Mouse (Mus musculus) forebrain, embryonic 11.5 days (tissue): Measurements from ENCODE around the gene Slc25a27. TPM values are rescaled to one million over a fixed set of nuclear protein-coding genes. Genes with fewer than 3 reads are reported as not detected.
A peak's percentile ranks its signal among the peaks of the same experiment; 100 is the strongest.

Experiments
- ATAC-seq: fragments of 200-750 bp; cut with Nextera tagmentation; replicated peaks from 2 replicates; pipeline ENCODE4 v1.8.0; 2017; ENCODE audit warnings: moderate TSS enrichment; ENCODE audit not compliant: low FRiP score
- DNase-seq: peaks from one replicate; pipeline ENCODE4 v3.0.0-alpha.2; 2017; ENCODE audit warnings: low spot score
- H3K27ac ChIP-seq: fragments of 300-500 bp; sonication (generic); 2 replicates; pipeline ENCODE4 v1.5.1; 2014; ENCODE audit warnings: low read depth, low read length
- H3K27me3 ChIP-seq: fragments of 300-500 bp; sonication (generic); 2 replicates; pipeline ENCODE4 v1.6.1; 2014; ENCODE audit warnings: mild to moderate bottlenecking, low read length, mixed read lengths; ENCODE audit not compliant: control insufficient read depth, insufficient read depth
- H3K36me3 ChIP-seq: fragments of 300-500 bp; sonication (generic); 2 replicates; pipeline ENCODE4 v1.6.1; 2014; ENCODE audit warnings: mild to moderate bottlenecking, low read length, moderate library complexity, mixed read lengths; ENCODE audit not compliant: control insufficient read depth, insufficient read depth
- H3K4me1 ChIP-seq: fragments of 300-500 bp; sonication (generic); replicated peaks from 2 replicates; pipeline ENCODE4 v1.6.1; 2014; ENCODE audit warnings: low read length, mixed read lengths; ENCODE audit not compliant: control insufficient read depth, insufficient read depth
- H3K4me2 ChIP-seq: fragments of 300-500 bp; sonication (generic); 2 replicates; pipeline ENCODE4 v1.6.1; 2014; ENCODE audit warnings: low read depth, mild to moderate bottlenecking, low read length, moderate library complexity, mixed read lengths; ENCODE audit not compliant: severe bottlenecking
- H3K4me3 ChIP-seq: fragments of 300-500 bp; sonication (generic); 2 replicates; pipeline ENCODE4 v1.5.1; 2014; ENCODE audit warnings: low read depth, low read length
- H3K9ac ChIP-seq: fragments of 300-500 bp; sonication (generic); 2 replicates; pipeline ENCODE4 v1.6.1; 2014; ENCODE audit warnings: low read length
- H3K9me3 ChIP-seq: fragments of 300-500 bp; sonication (generic); 2 replicates; pipeline ENCODE4 v1.6.1; 2016; ENCODE audit warnings: low read length, mixed read lengths; ENCODE audit not compliant: control insufficient read depth
- WGBS: fragments of 180-500 bp; shearing (Covaris S2); extraction: QIAGEN DNeasy Blood & Tissue Kit; methylation state at CpG from one replicate; pipeline ENCODE4 v1.1.7; 2014; 5-methylcytosine and 5-hydroxymethylcytosine counted together
- polyA plus RNA-seq: library from polyadenylated mRNA; unstranded; fragments of >200 nt; fragmentation: Nextera tagmentation; extraction: Ambion mirVana; gene quantifications from 2 replicates; pipeline ENCODE4 v1.2.1, GENCODE M21; 2014

Slc25a27 gene
- polyA plus RNA-seq, 1 experiment from 2014 or later = 56.6 TPM

- Histone ChIP-seq H3K36me3 (no peaks in the 10 kb centered on the region), H3K27me3 (no peaks in the 10 kb centered on the region), H3K4me1 (no peaks in the 10 kb centered on the region), H3K9ac (no peak overlapping the region), H3K4me2 (no peak overlapping the region), H3K9me3 (no peaks in the 10 kb centered on the region), H3K4me3 (no peak overlapping the region), H3K27ac (no peak overlapping the region)
- ATAC-seq (no peak), DNase-seq (peak; percentile 88)
- 25% methylated on average over 7 of the region's 7 CpGs for WGBS
Observed at GRCm38 (mm10) chr17:43611586-43611985, 55.4 kb downstream of the Slc25a27 start.

GRCm38 (mm10) chr17:43606704-43607103 lies 60.3 kb downstream of the Slc25a27 start:
- H3K9ac ChIP-seq = no peak overlapping the region
- 15% methylated on average over 3 of the region's 3 CpGs for WGBS
- DNase-seq = peak; percentile 87
- no peaks in the 10 kb centered on the region for H3K9me3 ChIP-seq
- no peak overlapping the region for H3K4me3 ChIP-seq
- H3K4me1 ChIP-seq = no peaks in the 10 kb centered on the region
- no peak overlapping the region for H3K27ac ChIP-seq
- H3K27me3 ChIP-seq = no peaks in the 10 kb centered on the region
- no peak overlapping the region for H3K4me2 ChIP-seq
- ATAC-seq = 0 out of 2 replicates have a peak, but pooled peaks have one; percentile 15
- no peaks in the 10 kb centered on the region for H3K36me3 ChIP-seq

- 78% methylated on average over 4 of the region's 4 CpGs for WGBS
- ATAC-seq = no peak
Observed at GRCm38 (mm10) chr17:43598706-43599105, 68.3 kb downstream of the Slc25a27 start.

GRCm38 (mm10) chr17:43597742-43598141 lies 69.3 kb downstream of the Slc25a27 start:
- DNase-seq (no peak), ATAC-seq (no peak)
- H3K9ac ChIP-seq = no peak overlapping the region
- no peaks in the 10 kb centered on the region; the same call in 1 of the 2 replicates for H3K9me3 ChIP-seq
- H3K27me3 ChIP-seq = no peaks in the 10 kb centered on the region
- H3K36me3 ChIP-seq = no peaks in the 10 kb centered on the region
- H3K4me2 ChIP-seq = no peak overlapping the region
- H3K4me1 ChIP-seq = no peaks in the 10 kb centered on the region
- 100% methylated on average over 2 of the region's 2 CpGs for WGBS
- no peak overlapping the region for H3K4me3 ChIP-seq
- H3K27ac ChIP-seq = no peak overlapping the region

More at GRCm38 (mm10) chr17:43598706-43599105, 68.3 kb downstream of the Slc25a27 start:
- H3K27me3 ChIP-seq = no peaks in the 10 kb centered on the region
- H3K4me1 ChIP-seq = no peaks in the 10 kb centered on the region
- H3K9me3 ChIP-seq = no peaks in the 10 kb centered on the region; the same call in 1 of the 2 replicates
- no peaks in the 10 kb centered on the region for H3K36me3 ChIP-seq
- H3K4me3 ChIP-seq = no peak overlapping the region
- no peak for DNase-seq
- H3K9ac ChIP-seq = no peak overlapping the region
- no peak overlapping the region for H3K27ac ChIP-seq
- no peak overlapping the region for H3K4me2 ChIP-seq

- no peak overlapping the region for H3K27ac ChIP-seq
- H3K4me3 ChIP-seq = no peak overlapping the region
- no peak overlapping the region for H3K4me2 ChIP-seq
- H3K9me3 ChIP-seq = no peaks in the 10 kb centered on the region; the same call in 1 of the 2 replicates
- 90% methylated on average over 21 of the region's 21 CpGs for WGBS
- H3K4me1 ChIP-seq = no peaks in the 10 kb centered on the region
- H3K27me3 ChIP-seq = no peaks in the 10 kb centered on the region
- ATAC-seq (no peak), DNase-seq (no peak)
- no peaks in the 10 kb centered on the region for H3K36me3 ChIP-seq
- H3K9ac ChIP-seq = no peak overlapping the region
Observed at GRCm38 (mm10) chr17:43592296-43593291, 74.4 kb downstream of the Slc25a27 start.

Other genes with a start within 250 kb of the Slc25a27 start
- not detected in 2 replicates for gene Mep1a, start 164.4 kb downstream of the Slc25a27 start, polyA plus RNA-seq
- 0.35 TPM in 1 of 2 replicates, not detected in the other for gene Ankrd66, start 123.6 kb downstream of the Slc25a27 start, polyA plus RNA-seq
- 2.9 and 3.3 TPM in 2 replicates for gene Pla2g7, start 99.1 kb downstream of the Slc25a27 start, polyA plus RNA-seq
- gene Tdrd6, start 36.9 kb downstream of the Slc25a27 start, polyA plus RNA-seq = 0.04 and 0.19 TPM in 2 replicates
- 37.1 and 41.1 TPM in 2 replicates for gene Cyp39a1, start 211 bp upstream of the Slc25a27 start, polyA plus RNA-seq
- gene Rcan2, start 134.1 kb upstream of the Slc25a27 start, polyA plus RNA-seq = 18.9 and 20.6 TPM in 2 replicates